In genomic region chr6:88174191-88174590, GRCm38 (mm10) we compare ENCODE assay signal across 28 mouse cellular contexts. TPM values are rescaled to one million over a fixed set of nuclear protein-coding genes. Genes with fewer than 3 reads are reported as not detected.
A peak's percentile ranks its signal among the peaks of the same experiment; 100 is the strongest.
DNase-seq lines count a peak whose midpoint lies in the region; ATAC-seq lines count a peak whose summit lies in the region.
"Had no signal": no experiment of that assay in that cellular context is flagged by ENCODE, and none has a peak within 500 bp of the region (broad histone marks: within the 10 kb centered on the region; RNA-seq: fewer than 3 reads in every experiment).

No protein-coding gene starts in this region.

- ATAC-seq in granulocyte monocyte progenitor cell, adult 5-6 weeks (replicated peaks; ENCODE audit: poor library complexity, severe bottlenecking): peak; percentile 53
- peak; percentile 37; the same call in 1 of the 2 replicates for ATAC-seq in megakaryocyte progenitor cell, adult 5-6 weeks (replicated peaks; ENCODE audit: poor library complexity)
- ATAC-seq: activated CD4-positive, CD25-positive, alpha-beta regulatory T cell, adult 4 months; CD4-positive, CD25-positive, alpha-beta regulatory T cell, adult 4 months; Patski had no signal

- peak; percentile 65 for DNase-seq in 416B (ENCODE audit: low read depth)
- no peak for DNase-seq in kidney, adult 11 months
- no peak for DNase-seq in urinary bladder, adult 2 months (ENCODE audit: low spot score)
- DNase-seq in layer of hippocampus, postnatal 36 days: no peak
- DNase-seq: adrenal gland, adult 2 months; adrenal gland, adult 8-10 months; adrenal gland, postnatal 10 days; adrenal gland, postnatal 14 days; adrenal gland, postnatal 25 days; adrenal gland, postnatal 36 days; B cell, adult 2 months; cerebellum, adult 11 months; cerebellum, adult 11-12 months; cerebellum, adult 18-20 months; cerebellum, adult 2 months had no signal

RNA-seq across cellular contexts. Expression of gene Gata2, which starts 19.5 kb away (rescaled TPM):
- total RNA-seq in granulocyte monocyte progenitor cell, adult 5-6 weeks (2014; fragmentation: Nextera tagmentation): 21.0 and 27.1 TPM in 2 replicates
- total RNA-seq in granulocyte monocyte progenitor cell, adult 5-6 weeks (2017): 3.2 and 6.4 TPM in 2 replicates
- 11.2 and 19.8 TPM in 2 replicates for total RNA-seq in megakaryocyte progenitor cell, adult 5-6 weeks (2015)
- total RNA-seq in megakaryocyte progenitor cell, adult 5-6 weeks (2017): 6.0 and 10.1 TPM in 2 replicates
- 41.4 and 55.5 TPM in 2 replicates for polyA plus RNA-seq in urinary bladder, adult 2 months (2012; rRNA removed)
- total RNA-seq in layer of hippocampus, postnatal 36 days (2021): 1 to 10 TPM; 3.7 to 7.8 TPM
- total RNA-seq: CH12.LX had no signal
- polyA plus RNA-seq: activated CD4-positive, CD25-positive, alpha-beta regulatory T cell, adult 4 months had no signal

RNA-seq across cellular contexts. Expression of gene Dnajb8, which starts 47.9 kb away (rescaled TPM):
- not detected in 2 replicates for total RNA-seq in granulocyte monocyte progenitor cell, adult 5-6 weeks (2014; fragmentation: Nextera tagmentation)
- not detected in 2 replicates for total RNA-seq in granulocyte monocyte progenitor cell, adult 5-6 weeks (2017)
- total RNA-seq in megakaryocyte progenitor cell, adult 5-6 weeks (2015): not detected in 2 replicates
- not detected in 2 replicates for total RNA-seq in megakaryocyte progenitor cell, adult 5-6 weeks (2017)
- polyA plus RNA-seq in urinary bladder, adult 2 months (2012; rRNA removed): not detected in 2 replicates
- not detected for total RNA-seq in layer of hippocampus, postnatal 36 days (2021)
- total RNA-seq: adrenal gland, adult 18-20 months; adrenal gland, adult 2 months; adrenal gland, adult 8-10 months; adrenal gland, postnatal 10 days; adrenal gland, postnatal 14 days; adrenal gland, postnatal 25 days; adrenal gland, postnatal 36 days; adrenal gland, postnatal 4 days; CH12.LX; ES-E14; MEL had no signal
- polyA plus RNA-seq: activated CD4-positive, CD25-positive, alpha-beta regulatory T cell, adult 4 months; adrenal gland, adult 2 months; brain, embryonic 14.5 days; C2C12; CD4-positive, CD25-positive, alpha-beta regulatory T cell, adult 4 months; cerebellum, adult 2 months; G1E; Patski had no signal
